Mouse (Mus musculus): ENCODE data around the gene Egfem1.

Gene Egfem1

GRCm38 (mm10) chr3:29293230-29293629 lies 211.4 kb downstream of the Egfem1 start:
- in situ Hi-C loops (cut with MboI, MseI), result no loop called here

- in situ Hi-C loops (cut with MboI, MseI), result loop anchor here in 1 of 2 experiments (25.0 kb wide), 1 partner anchor 1505 kb away; no protein-coding TSS in a partner anchor
Measured at GRCm38 (mm10) chr3:29342223-29342791, 260.5 kb downstream of the Egfem1 start.

DNA sequence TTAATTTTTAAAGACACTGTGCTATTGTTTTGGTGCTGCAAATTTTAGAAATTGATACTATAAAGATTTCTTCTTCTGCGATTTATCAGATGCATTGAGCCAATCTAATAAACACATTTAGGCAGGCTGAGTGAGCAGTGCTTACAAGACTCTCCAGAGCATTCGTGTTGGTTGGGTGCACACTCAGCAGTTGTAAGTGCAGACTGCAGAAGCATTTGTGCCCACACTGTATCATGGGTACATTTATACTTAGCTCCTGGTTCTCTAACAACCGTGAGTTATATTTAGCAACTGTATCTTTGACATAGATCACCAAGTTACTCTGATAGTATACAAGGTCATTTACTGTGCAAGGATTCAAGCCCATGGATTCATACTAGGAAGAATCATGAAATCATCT lies 264.0 kb downstream of the Egfem1 start:
- in situ Hi-C loops (cut with MboI, MseI), result loop anchor here in 1 of 2 experiments (25.0 kb wide), 1 partner anchor 1509 kb away; no protein-coding TSS in a partner anchor

- in situ Hi-C loops (cut with MboI, MseI), result no loop called here
Measured at GRCm38 (mm10) chr3:29366907-29367306, 285.1 kb downstream of the Egfem1 start.

GRCm38 (mm10) chr3:29370519-29370918 lies 288.7 kb downstream of the Egfem1 start:
- in situ Hi-C loops (cut with MboI, MseI), result no loop called here

DNA sequence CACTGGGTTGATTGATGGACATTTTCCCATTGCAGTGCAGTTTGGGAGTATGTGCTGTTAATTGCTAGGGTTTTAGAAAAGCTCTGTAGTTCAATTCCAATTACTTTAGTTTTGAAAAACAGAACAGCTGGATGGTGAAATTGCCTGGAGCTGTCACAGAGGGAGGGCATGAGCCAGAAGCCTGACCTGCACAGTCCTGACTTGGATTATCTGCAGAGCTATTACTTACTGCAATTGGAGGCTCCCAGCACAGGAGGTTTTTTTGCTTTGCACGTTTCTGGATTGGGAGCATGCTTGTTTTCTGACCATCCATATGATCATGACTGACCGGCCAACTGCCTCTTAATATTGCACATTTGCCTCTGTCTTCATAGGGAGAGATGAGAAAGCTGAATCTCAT lies 299.4 kb downstream of the Egfem1 start:
- in situ Hi-C loops (cut with MboI, MseI), result no loop called here

DNA sequence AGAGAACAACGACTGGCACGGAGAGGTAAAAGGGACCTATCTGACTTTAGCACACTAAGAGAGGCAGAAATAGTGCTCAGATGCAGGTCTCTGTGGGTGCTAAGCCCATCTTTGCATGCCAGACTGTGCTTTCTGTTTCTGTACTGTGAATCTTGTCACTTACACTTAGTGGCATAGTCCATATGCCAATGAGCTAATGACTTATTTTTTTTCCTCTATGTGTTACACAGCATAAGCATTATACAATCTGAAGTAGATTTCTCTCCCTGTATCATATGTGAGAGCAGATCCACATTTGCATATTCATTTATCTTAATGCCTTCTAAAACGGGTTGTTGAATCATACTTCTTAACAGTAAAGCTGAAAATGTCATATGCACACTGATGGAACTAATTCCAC lies 317.2 kb downstream of the Egfem1 start:
- in situ Hi-C loops (cut with MboI, MseI), result no loop called here

DNA sequence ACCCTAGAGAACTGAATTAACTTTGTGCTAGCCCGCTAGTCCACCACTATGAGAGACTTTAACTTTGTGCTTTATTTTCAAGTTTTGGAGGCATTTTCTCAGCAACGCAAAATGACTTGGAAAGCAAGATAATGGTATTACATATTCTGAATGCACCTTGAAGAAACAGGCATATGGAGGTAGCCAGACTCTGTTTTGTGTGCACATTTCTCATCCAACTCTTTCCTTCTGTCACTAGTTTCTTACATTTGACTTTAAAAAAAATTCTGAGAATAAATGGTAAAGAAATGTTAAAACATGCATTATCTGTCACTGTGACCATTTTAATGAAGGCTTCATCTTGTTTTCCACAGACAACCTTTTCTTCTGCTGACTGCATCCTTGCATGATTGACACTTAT lies 339.8 kb downstream of the Egfem1 start:
- in situ Hi-C loops (cut with MboI, MseI), result no loop called here

DNA sequence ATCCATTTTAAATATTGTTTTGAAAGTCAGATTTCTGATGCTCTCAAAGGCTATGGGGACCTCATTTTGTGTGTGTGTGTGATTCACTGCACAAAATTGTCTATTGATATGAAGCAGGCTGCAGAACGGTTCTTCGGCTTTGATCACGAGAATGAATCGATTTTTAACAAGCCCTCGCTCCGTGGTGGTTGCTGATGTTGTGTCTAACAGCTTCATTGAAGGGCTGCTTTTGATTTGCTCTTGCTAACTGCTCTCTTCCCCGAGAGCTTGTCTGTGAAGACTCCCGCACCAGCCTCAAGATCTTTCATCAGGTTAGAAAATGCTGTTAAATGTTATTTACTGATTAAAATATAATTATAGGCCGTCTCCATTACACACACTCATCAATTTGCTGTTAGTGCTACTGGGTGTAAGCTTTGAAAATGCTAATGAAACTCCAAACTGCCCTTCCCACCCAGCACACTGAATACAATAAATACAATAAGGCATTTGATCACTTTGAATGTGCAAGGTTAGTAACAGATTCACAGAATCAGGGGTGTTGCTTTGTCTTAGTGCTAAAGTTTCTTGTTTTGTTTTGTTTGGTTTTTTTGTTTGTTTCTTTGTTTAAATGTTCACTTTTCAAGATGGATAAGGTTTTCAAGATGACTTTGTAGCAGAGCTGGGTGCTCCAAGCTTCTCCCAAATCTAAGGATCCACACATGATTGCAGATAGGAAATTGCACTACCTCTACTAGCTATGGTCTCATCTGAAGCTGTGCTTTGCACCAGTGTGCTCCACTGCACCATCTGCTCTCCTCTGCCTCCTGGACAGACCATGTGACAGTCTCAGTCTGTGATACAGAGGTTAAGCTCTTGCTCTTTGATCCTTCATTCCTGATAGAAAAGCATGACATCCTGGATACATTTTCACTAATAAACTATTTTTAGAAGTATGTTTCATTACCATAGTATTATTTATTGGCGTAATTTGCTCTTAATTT lies 350.6 kb downstream of the Egfem1 start:
- in situ Hi-C loops (cut with MboI, MseI), result no loop called here

- in situ Hi-C loops (cut with MboI, MseI), result no loop called here
Measured at GRCm38 (mm10) chr3:29443024-29443423, 361.2 kb downstream of the Egfem1 start.

DNA sequence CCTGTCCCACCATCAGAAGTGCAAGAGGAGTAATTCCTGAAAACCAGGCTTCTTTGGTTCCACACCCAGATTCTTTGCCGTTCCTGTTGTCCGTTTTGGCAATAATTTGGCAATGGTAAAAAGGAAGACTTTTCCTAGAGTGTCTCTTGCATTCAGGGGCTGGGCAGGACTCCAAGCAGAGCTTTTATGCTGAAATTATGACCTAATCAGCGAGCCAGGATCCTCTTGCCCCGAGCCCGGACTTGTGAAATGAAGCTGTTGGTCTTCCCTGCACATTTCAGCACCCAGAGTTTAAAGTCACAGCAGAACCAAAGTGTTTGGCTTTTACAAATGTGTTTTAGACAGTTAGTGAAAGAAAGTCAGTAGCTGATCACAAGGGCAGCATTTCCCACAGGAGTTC lies 362.8 kb downstream of the Egfem1 start:
- in situ Hi-C loops (cut with MboI, MseI), result no loop called here

DNA sequence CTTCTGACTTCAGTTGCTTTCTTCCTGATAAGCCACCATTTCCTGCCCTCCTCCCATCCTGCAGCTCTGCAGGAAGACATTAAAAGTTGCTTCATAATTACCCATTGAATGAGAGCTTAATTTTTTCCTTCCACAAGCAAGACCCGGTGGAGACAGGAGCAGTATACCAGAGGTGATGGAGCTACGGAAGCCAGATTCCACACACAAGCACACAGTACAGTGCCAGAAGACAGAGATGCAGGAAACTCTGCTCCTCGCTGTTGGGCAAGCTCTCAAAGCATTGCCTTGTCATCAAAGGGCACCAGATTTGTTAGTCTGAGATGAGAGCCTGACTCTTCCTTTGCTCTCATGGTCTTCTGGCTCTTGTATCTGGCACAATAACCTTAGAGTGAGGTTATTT lies 364.3 kb downstream of the Egfem1 start:
- in situ Hi-C loops (cut with MboI, MseI), result no loop called here

DNA sequence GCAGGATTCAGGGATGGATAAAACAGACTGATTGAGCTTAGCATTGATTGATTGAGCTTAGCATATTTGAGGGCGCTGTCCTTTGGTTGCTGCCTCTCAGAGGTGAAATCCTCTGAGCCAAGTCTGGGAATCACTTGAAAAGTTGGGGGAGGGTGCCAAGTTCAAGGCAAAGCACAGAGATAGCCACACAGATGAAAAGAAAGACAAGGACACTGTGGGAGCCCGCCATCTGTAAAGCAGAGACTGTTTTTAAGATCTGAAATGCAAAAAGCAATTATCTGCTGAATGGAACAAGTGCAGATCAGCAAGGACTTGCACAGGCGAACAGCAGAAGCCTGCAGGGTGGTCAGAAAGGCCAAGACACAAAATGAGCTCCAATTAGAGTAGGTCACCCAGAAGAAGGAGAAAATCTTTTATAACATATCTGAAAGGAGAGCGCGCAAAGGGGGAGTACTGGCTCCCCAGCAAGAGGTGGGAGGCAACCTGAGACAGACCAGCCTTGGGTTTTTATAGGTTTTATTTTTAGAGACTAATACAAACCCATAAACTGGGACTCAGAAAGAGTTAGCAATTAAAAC lies 367.1 kb downstream of the Egfem1 start:
- in situ Hi-C loops (cut with MboI, MseI), result no loop called here

- in situ Hi-C loops (cut with MboI, MseI), result loop anchor here in 1 of 2 experiments (5.0 kb wide), 1 partner anchor 49 kb away; no protein-coding TSS in a partner anchor
Measured at GRCm38 (mm10) chr3:29498211-29498610, 416.4 kb downstream of the Egfem1 start.

DNA sequence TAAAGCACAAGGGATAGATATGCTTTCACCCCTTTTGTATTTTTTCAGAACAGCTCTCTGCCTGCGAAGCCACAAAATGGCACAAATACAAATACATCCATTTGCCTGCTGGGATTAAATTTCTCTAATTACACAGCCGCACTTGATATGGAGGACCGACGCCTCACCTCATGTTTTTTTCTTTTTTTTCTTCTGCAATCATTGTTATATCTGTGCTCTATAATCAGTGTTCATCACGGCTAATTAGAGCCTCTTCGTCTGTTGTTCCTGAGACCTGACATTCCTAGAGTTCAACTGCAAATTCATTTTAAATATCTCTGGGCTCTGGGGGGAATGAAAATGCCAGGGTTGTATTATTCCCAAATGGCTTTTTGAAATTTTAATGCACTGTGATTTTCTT lies 417.4 kb downstream of the Egfem1 start:
- in situ Hi-C loops (cut with MboI, MseI), result loop anchor here in 1 of 2 experiments (5.0 kb wide), 1 partner anchor 48 kb away; no protein-coding TSS in a partner anchor

DNA sequence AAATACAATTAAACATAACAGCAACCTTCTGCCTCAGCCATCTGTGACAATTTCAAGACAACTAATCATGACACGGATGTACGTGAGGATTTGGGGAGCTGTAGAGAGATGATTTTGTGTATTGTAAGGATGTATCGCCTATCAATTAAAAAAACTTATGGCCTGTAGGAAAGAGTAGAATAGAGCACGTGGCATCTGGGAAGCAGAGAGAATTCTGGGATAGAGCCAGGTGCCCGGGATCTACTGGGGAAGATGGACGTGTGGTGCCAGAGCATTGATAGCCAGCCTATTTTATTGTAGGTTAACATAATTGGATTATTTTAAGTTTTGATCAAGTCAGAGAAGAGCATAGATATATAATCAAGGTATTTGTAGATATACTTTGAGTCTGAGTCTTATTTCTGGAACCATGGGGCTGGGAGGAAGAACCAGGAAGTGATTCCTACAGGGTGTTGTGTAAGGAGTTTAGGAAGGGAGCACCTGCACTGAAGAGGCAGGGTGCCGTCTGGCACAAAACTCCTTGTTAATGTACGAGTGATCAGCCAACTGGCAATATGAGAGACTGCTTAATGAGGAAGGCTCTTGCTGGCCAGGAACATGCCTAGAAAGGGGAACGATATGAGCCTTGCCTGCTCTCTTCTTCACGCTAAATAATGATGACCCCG lies 443.6 kb downstream of the Egfem1 start:
- in situ Hi-C loops (cut with MboI, MseI), result no loop called here

- in situ Hi-C loops (cut with MboI, MseI), result no loop called here
Measured at GRCm38 (mm10) chr3:29525963-29526301, 444.1 kb downstream of the Egfem1 start.

GRCm38 (mm10) chr3:29539211-29539610 lies 457.4 kb downstream of the Egfem1 start:
- in situ Hi-C loops (cut with MboI, MseI), result no loop called here

- in situ Hi-C loops (cut with MboI, MseI), result no loop called here
Measured at GRCm38 (mm10) chr3:29539902-29540301, 458.1 kb downstream of the Egfem1 start.

GRCm38 (mm10) chr3:29541477-29542079 lies 459.8 kb downstream of the Egfem1 start:
- in situ Hi-C loops (cut with MboI, MseI), result no loop called here

GRCm38 (mm10) chr3:29544056-29544455 lies 462.2 kb downstream of the Egfem1 start:
- in situ Hi-C loops (cut with MboI, MseI), result no loop called here

Data from T-helper 17 cell (primary cell).